Mouse (Mus musculus): ENCODE measurements around the gene Trappc12. TPM values are rescaled to one million over a fixed set of nuclear protein-coding genes. Genes with fewer than 3 reads are reported as not detected.

Gene Trappc12
- polyA plus RNA-seq, 1 experiment from 2014 or later: 32.9 TPM

GRCm38 (mm10) chr12:28704381-28704780 lies 45.9 kb downstream of the Trappc12 start:
- Histone ChIP-seq H3K27ac (replicated peaks; ENCODE audit: low read depth, low read length) (no peak overlapping the region), H3K4me1 (ENCODE audit: control insufficient read depth, insufficient read depth, low read length) (no peaks in the 10 kb centered on the region), H3K9me3 (ENCODE audit: control insufficient read depth, low read length) (no peaks in the 10 kb centered on the region), H3K36me3 (ENCODE audit: control insufficient read depth, insufficient read depth, low read length) (peaks cover 28% of the 10 kb centered on the region; the same call in 1 of the 2 replicates), H3K27me3 (replicated peaks; ENCODE audit: control insufficient read depth, insufficient read depth, low read length) (no peaks in the 10 kb centered on the region), H3K4me3 (ENCODE audit: low read depth, low read length) (no peak overlapping the region), H3K4me2 (ENCODE audit: low read depth, low read length) (no peak overlapping the region), H3K9ac (ENCODE audit: low read depth, low read length) (no peak overlapping the region)
- no peak for ATAC-seq (ENCODE audit: low read depth)
- WGBS: 11% methylated on average over 12 of the region's 12 CpGs
- no peak for DNase-seq (ENCODE audit: low spot score)

- Histone ChIP-seq H3K27me3 (replicated peaks; ENCODE audit: control insufficient read depth, insufficient read depth, low read length) (no peaks in the 10 kb centered on the region), H3K4me1 (ENCODE audit: control insufficient read depth, insufficient read depth, low read length) (no peaks in the 10 kb centered on the region), H3K27ac (replicated peaks; ENCODE audit: low read depth, low read length) (no peak overlapping the region), H3K36me3 (ENCODE audit: control insufficient read depth, insufficient read depth, low read length) (peaks cover 17% of the 10 kb centered on the region; the same call in 1 of the 2 replicates), H3K9ac (ENCODE audit: low read depth, low read length) (no peak overlapping the region), H3K4me3 (ENCODE audit: low read depth, low read length) (no peak overlapping the region), H3K4me2 (ENCODE audit: low read depth, low read length) (no peak overlapping the region), H3K9me3 (ENCODE audit: control insufficient read depth, low read length) (no peaks in the 10 kb centered on the region)
- 83% methylated on average over 9 of the region's 11 CpGs for WGBS
- DNase-seq (ENCODE audit: low spot score): no peak
- ATAC-seq (ENCODE audit: low read depth): no peak
These were observed 49.0 kb downstream of the Trappc12 start for GRCm38 (mm10) chr12:28701302-28701701.

GRCm38 (mm10) chr12:28700561-28701025 lies 49.7 kb downstream of the Trappc12 start:
- peak overlapping the region; percentile 57; the same call in 1 of the 2 replicates for H3K27ac ChIP-seq (replicated peaks; ENCODE audit: low read depth, low read length)
- H3K4me1 ChIP-seq (ENCODE audit: control insufficient read depth, insufficient read depth, low read length): no peaks in the 10 kb centered on the region
- peaks cover 19% of the 10 kb centered on the region; the same call in 1 of the 2 replicates for H3K36me3 ChIP-seq (ENCODE audit: control insufficient read depth, insufficient read depth, low read length)
- DNase-seq (ENCODE audit: low spot score) (no peak), ATAC-seq (ENCODE audit: low read depth) (0 out of 2 replicates have a peak, but pooled peaks have one; percentile 8)
- WGBS: 76% methylated on average over 19 of the region's 19 CpGs
- no peak overlapping the region for H3K4me2 ChIP-seq (ENCODE audit: low read depth, low read length)
- no peaks in the 10 kb centered on the region for H3K27me3 ChIP-seq (replicated peaks; ENCODE audit: control insufficient read depth, insufficient read depth, low read length)
- H3K9ac ChIP-seq (ENCODE audit: low read depth, low read length): no peak overlapping the region
- no peaks in the 10 kb centered on the region for H3K9me3 ChIP-seq (ENCODE audit: control insufficient read depth, low read length)
- H3K4me3 ChIP-seq (ENCODE audit: low read depth, low read length): no peak overlapping the region

GRCm38 (mm10) chr12:28700101-28700511 lies 50.2 kb downstream of the Trappc12 start:
- Histone ChIP-seq H3K9me3 (ENCODE audit: control insufficient read depth, low read length) (no peaks in the 10 kb centered on the region), H3K27ac (replicated peaks; ENCODE audit: low read depth, low read length) (peak overlapping the region; percentile 57), H3K9ac (ENCODE audit: low read depth, low read length) (no peak overlapping the region), H3K4me3 (ENCODE audit: low read depth, low read length) (no peak overlapping the region), H3K4me2 (ENCODE audit: low read depth, low read length) (no peak overlapping the region), H3K4me1 (ENCODE audit: control insufficient read depth, insufficient read depth, low read length) (no peaks in the 10 kb centered on the region), H3K27me3 (replicated peaks; ENCODE audit: control insufficient read depth, insufficient read depth, low read length) (no peaks in the 10 kb centered on the region), H3K36me3 (ENCODE audit: control insufficient read depth, insufficient read depth, low read length) (peaks cover 24% of the 10 kb centered on the region; the same call in 1 of the 2 replicates)
- WGBS: 31% methylated on average over 3 of the region's 3 CpGs
- DNase-seq (ENCODE audit: low spot score) (no peak), ATAC-seq (ENCODE audit: low read depth) (peak; percentile 10; the same call in 1 of the 2 replicates)

GRCm38 (mm10) chr12:28699656-28700055 lies 50.6 kb downstream of the Trappc12 start:
- Histone ChIP-seq H3K27me3 (replicated peaks; ENCODE audit: control insufficient read depth, insufficient read depth, low read length) (no peaks in the 10 kb centered on the region), H3K9me3 (ENCODE audit: control insufficient read depth, low read length) (no peaks in the 10 kb centered on the region), H3K36me3 (ENCODE audit: control insufficient read depth, insufficient read depth, low read length) (peaks cover 24% of the 10 kb centered on the region; the same call in 1 of the 2 replicates), H3K4me1 (ENCODE audit: control insufficient read depth, insufficient read depth, low read length) (no peaks in the 10 kb centered on the region), H3K9ac (ENCODE audit: low read depth, low read length) (no peak overlapping the region), H3K4me3 (ENCODE audit: low read depth, low read length) (no peak overlapping the region), H3K27ac (replicated peaks; ENCODE audit: low read depth, low read length) (no peak overlapping the region), H3K4me2 (ENCODE audit: low read depth, low read length) (no peak overlapping the region)
- WGBS: 13% methylated on average over 6 of the region's 6 CpGs
- ATAC-seq (ENCODE audit: low read depth) (peak; percentile 55; the same call in 1 of the 2 replicates), DNase-seq (ENCODE audit: low spot score) (peak; percentile 76)

GRCm38 (mm10) chr12:28699086-28699485 lies 51.2 kb downstream of the Trappc12 start:
- H3K4me2 ChIP-seq (ENCODE audit: low read depth, low read length): no peak overlapping the region
- no peaks in the 10 kb centered on the region for H3K27me3 ChIP-seq (replicated peaks; ENCODE audit: control insufficient read depth, insufficient read depth, low read length)
- no peaks in the 10 kb centered on the region for H3K4me1 ChIP-seq (ENCODE audit: control insufficient read depth, insufficient read depth, low read length)
- H3K36me3 ChIP-seq (ENCODE audit: control insufficient read depth, insufficient read depth, low read length): peaks cover 24% of the 10 kb centered on the region; the same call in 1 of the 2 replicates
- DNase-seq (ENCODE audit: low spot score): no peak
- WGBS: 70% methylated on average over 5 of the region's 5 CpGs
- ATAC-seq (ENCODE audit: low read depth): no peak
- no peak overlapping the region for H3K9ac ChIP-seq (ENCODE audit: low read depth, low read length)
- no peak overlapping the region for H3K4me3 ChIP-seq (ENCODE audit: low read depth, low read length)
- H3K9me3 ChIP-seq (ENCODE audit: control insufficient read depth, low read length): no peaks in the 10 kb centered on the region
- no peak overlapping the region for H3K27ac ChIP-seq (replicated peaks; ENCODE audit: low read depth, low read length)

- Histone ChIP-seq H3K27ac (replicated peaks; ENCODE audit: low read depth, low read length) (no peak overlapping the region), H3K36me3 (ENCODE audit: control insufficient read depth, insufficient read depth, low read length) (peaks cover 28% of the 10 kb centered on the region; the same call in 1 of the 2 replicates), H3K27me3 (replicated peaks; ENCODE audit: control insufficient read depth, insufficient read depth, low read length) (no peaks in the 10 kb centered on the region), H3K4me3 (ENCODE audit: low read depth, low read length) (no peak overlapping the region), H3K4me2 (ENCODE audit: low read depth, low read length) (no peak overlapping the region), H3K4me1 (ENCODE audit: control insufficient read depth, insufficient read depth, low read length) (no peaks in the 10 kb centered on the region), H3K9ac (ENCODE audit: low read depth, low read length) (no peak overlapping the region), H3K9me3 (ENCODE audit: control insufficient read depth, low read length) (no peaks in the 10 kb centered on the region)
- 72% methylated on average over 14 of the region's 14 CpGs for whole genome bisulfite sequencing
- DNase-seq (ENCODE audit: low spot score) (no peak), ATAC-seq (ENCODE audit: low read depth) (no peak)
These were observed 52.3 kb downstream of the Trappc12 start for GRCm38 (mm10) chr12:28697821-28698595.

GRCm38 (mm10) chr12:28694776-28695175 lies 55.5 kb downstream of the Trappc12 start:
- no peaks in the 10 kb centered on the region for H3K27me3 ChIP-seq (replicated peaks; ENCODE audit: control insufficient read depth, insufficient read depth, low read length)
- H3K36me3 ChIP-seq (ENCODE audit: control insufficient read depth, insufficient read depth, low read length): peaks cover 42% of the 10 kb centered on the region
- no peaks in the 10 kb centered on the region for H3K9me3 ChIP-seq (ENCODE audit: control insufficient read depth, low read length)
- no peak for DNase-seq (ENCODE audit: low spot score)
- no peak overlapping the region for H3K27ac ChIP-seq (replicated peaks; ENCODE audit: low read depth, low read length)
- H3K4me1 ChIP-seq (ENCODE audit: control insufficient read depth, insufficient read depth, low read length): no peaks in the 10 kb centered on the region
- WGBS: 90% methylated on average over 7 of the region's 7 CpGs
- H3K9ac ChIP-seq (ENCODE audit: low read depth, low read length): no peak overlapping the region
- H3K4me3 ChIP-seq (ENCODE audit: low read depth, low read length): no peak overlapping the region
- ATAC-seq (ENCODE audit: low read depth): no peak
- no peak overlapping the region for H3K4me2 ChIP-seq (ENCODE audit: low read depth, low read length)
